Mouse (Mus musculus): ENCODE measurements around the gene Mecr. TPM values are rescaled to one million over a fixed set of nuclear protein-coding genes. Genes with fewer than 3 reads are reported as not detected.

Gene Mecr
- polyA plus RNA-seq (2021; fragmentation: Nextera tagmentation) = 22.0 and 24.2 TPM in 2 replicates
- long read RNA-seq, experiment 1, transcript Mecr-201 (10 exons, 1,337 nt) = major isoform, 27 of 31 reads
- long read RNA-seq, experiment 1, partial matches to known transcripts = 1 of 31 reads
- long read RNA-seq, experiment 1, other reads (novel, unspliced or antisense) = 3 of 31 reads
- long read RNA-seq, experiment 2, transcript Mecr-201 (10 exons, 1,337 nt) = major isoform, 63 of 85 reads
- long read RNA-seq, experiment 2, partial matches to known transcripts = 3 of 85 reads
- long read RNA-seq, experiment 2, other reads (novel, unspliced or antisense) = 19 of 85 reads

DNA sequence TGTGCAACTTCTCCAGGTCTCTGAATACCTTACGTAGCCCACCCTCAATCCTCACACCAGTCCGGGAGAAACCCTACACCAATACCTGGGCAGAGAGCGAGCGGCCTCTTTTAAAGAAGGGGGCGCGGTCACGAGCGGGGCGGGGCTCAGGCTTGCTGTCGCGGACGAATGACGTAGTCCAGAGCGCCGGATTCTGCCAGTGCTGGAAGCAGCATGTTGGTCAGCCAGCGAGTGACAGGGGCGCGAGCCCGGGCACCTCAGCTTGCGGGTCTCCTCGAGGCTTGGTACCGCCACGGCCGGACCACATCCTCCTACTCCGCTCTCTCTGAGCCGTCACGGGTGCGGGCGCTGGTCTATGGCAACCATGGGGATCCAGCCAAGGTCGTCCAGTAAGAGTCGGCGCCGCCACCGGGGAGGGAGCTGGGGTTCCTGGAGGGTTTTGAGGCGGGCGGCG, at the start of gene Mecr:
Mecr (plus strand) TSS at position 181 of the 454 bp plus-strand sequence.

DNA sequence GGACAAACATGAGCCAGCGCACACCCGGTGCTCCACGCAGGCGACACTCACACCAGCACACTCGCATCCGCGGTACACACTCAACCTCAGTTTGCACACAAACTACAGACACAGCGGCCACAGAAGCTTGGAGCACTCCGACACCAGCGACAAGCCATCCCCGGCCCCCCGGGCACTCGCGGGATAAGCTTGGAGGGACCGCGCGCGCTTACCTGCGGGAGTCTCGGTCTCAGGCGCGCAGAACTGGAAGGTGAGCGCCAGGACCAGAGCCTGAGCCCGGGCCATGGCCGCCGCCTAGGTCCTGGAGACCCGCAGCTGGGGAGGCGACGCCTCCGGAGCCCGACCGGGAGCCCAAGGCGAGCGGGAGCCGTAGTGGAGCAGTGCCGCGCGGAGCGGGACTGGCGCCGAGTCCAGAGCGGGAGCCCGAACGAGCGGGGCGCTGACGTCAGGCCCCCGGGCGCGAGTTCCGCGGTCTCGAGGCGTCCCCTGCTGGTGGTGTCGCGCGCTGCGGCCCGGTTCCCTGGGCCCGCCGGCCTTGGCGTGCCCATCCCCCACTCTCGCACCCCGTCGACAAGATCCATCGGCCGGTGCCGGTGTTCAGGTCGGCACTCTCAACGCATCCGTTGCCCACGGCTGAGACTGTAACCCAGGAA, 5.3 kb upstream of the Mecr start, which contains the start of gene Ptpru:
Ptpru (minus strand) TSS at position 417 of the 653 bp plus-strand sequence.

GRCm38 (mm10) chr4:131873293-131874168, 30.3 kb downstream of the Mecr start, which contains the start of gene Srsf4:
Srsf4 (plus strand) TSS chr4:131873617.

Other genes starting within 250 kb of the Mecr start
- gene Ptpru, start 5.2 kb upstream of the Mecr start, polyA plus RNA-seq (2021; fragmentation: Nextera tagmentation) = 12.1 and 12.5 TPM in 2 replicates
- 49.4 and 54.3 TPM in 2 replicates for gene Srsf4, start 30.1 kb downstream of the Mecr start, polyA plus RNA-seq (2021; fragmentation: Nextera tagmentation)
- gene Tmem200b, start 78.3 kb downstream of the Mecr start, polyA plus RNA-seq (2021; fragmentation: Nextera tagmentation) = 0.10 and 0.16 TPM in 2 replicates
- 0.06 and 0.08 TPM in 2 replicates for gene Gm10300, start 231.2 kb downstream of the Mecr start, polyA plus RNA-seq (2021; fragmentation: Nextera tagmentation)
- gene Epb41, start 231.9 kb downstream of the Mecr start, polyA plus RNA-seq (2021; fragmentation: Nextera tagmentation) = 3.9 TPM in 2 replicates